Mouse (Mus musculus): ENCODE data around the gene Srgn.

The Srgn gene

GRCm38 (mm10) chr10:62527351-62527750 is at the start of gene Srgn:
TSS of gene Srgn (minus strand) at chr10:62527451.
- no peak for DNase-seq (ENCODE audit: low spot score in 2 of 2)

GRCm38 (mm10) chr10:62575001-62575400 is 47.8 kb upstream of the Srgn start:
- DNase-seq (ENCODE audit: low spot score in 2 of 2): no peak

- no peak for DNase-seq (ENCODE audit: low spot score in 2 of 2)
Observed at GRCm38 (mm10) chr10:62570126-62570871, 43.0 kb upstream of the Srgn start.

GRCm38 (mm10) chr10:62568861-62569260 is 41.6 kb upstream of the Srgn start:
- no peak for DNase-seq (ENCODE audit: low spot score in 2 of 2)

- DNase-seq (ENCODE audit: low spot score in 2 of 2): peak in 1 of 2 experiments; percentile 46
Observed at GRCm38 (mm10) chr10:62557736-62558135, 30.5 kb upstream of the Srgn start.

- DNase-seq (ENCODE audit: low spot score in 2 of 2): no peak
Observed at GRCm38 (mm10) chr10:62556558-62556901, 29.3 kb upstream of the Srgn start.

- DNase-seq (ENCODE audit: low spot score in 2 of 2): no peak
Observed at GRCm38 (mm10) chr10:62555705-62556557, 28.7 kb upstream of the Srgn start.

- DNase-seq (ENCODE audit: low spot score in 2 of 2): peak in 1 of 2 experiments; percentile 52
Observed at GRCm38 (mm10) chr10:62553611-62554091, 26.4 kb upstream of the Srgn start.

- DNase-seq (ENCODE audit: low spot score in 2 of 2): no peak
Observed at GRCm38 (mm10) chr10:62550787-62551300, 23.6 kb upstream of the Srgn start.

- peak; percentile 84 to 88 for DNase-seq (ENCODE audit: low spot score in 2 of 2)
Observed at GRCm38 (mm10) chr10:62549523-62550166, 22.4 kb upstream of the Srgn start.

GRCm38 (mm10) chr10:62546441-62546840 is 19.2 kb upstream of the Srgn start:
- DNase-seq (ENCODE audit: low spot score in 2 of 2): no peak

GRCm38 (mm10) chr10:62545759-62546158 is 18.5 kb upstream of the Srgn start:
- no peak for DNase-seq (ENCODE audit: low spot score in 2 of 2)

GRCm38 (mm10) chr10:62544316-62544715 is 17.1 kb upstream of the Srgn start:
- no peak for DNase-seq (ENCODE audit: low spot score in 2 of 2)

- peak; percentile 53 to 64 for DNase-seq (ENCODE audit: low spot score in 2 of 2)
Observed at GRCm38 (mm10) chr10:62543399-62543808, 16.2 kb upstream of the Srgn start.

- no peak for DNase-seq (ENCODE audit: low spot score in 2 of 2)
Observed at GRCm38 (mm10) chr10:62542928-62543327, 15.7 kb upstream of the Srgn start.

GRCm38 (mm10) chr10:62542507-62542906 is 15.3 kb upstream of the Srgn start:
- no peak for DNase-seq (ENCODE audit: low spot score in 2 of 2)

- DNase-seq (ENCODE audit: low spot score in 2 of 2): peak in 1 of 2 experiments; percentile 47
Observed at GRCm38 (mm10) chr10:62541499-62541898, 14.2 kb upstream of the Srgn start.

GRCm38 (mm10) chr10:62540800-62541199 is 13.5 kb upstream of the Srgn start:
- no peak for DNase-seq (ENCODE audit: low spot score in 2 of 2)

- no peak for DNase-seq (ENCODE audit: low spot score in 2 of 2)
Observed at GRCm38 (mm10) chr10:62534509-62534908, 7.3 kb upstream of the Srgn start.

GRCm38 (mm10) chr10:62532832-62533231 is 5.6 kb upstream of the Srgn start:
- no peak for DNase-seq (ENCODE audit: low spot score in 2 of 2)

GRCm38 (mm10) chr10:62530183-62530582 is 2.9 kb upstream of the Srgn start:
- no peak for DNase-seq (ENCODE audit: low spot score in 2 of 2)

GRCm38 (mm10) chr10:62522346-62522950 is 4.8 kb downstream of the Srgn start:
- no peak for DNase-seq (ENCODE audit: low spot score in 2 of 2)

Measured in spleen, postnatal 10 days (tissue).